17 mouse cellular contexts compared by ENCODE assay signal in genomic region chr3:99256366-99256750, GRCm38 (mm10). TPM values are rescaled to one million over a fixed set of nuclear protein-coding genes. Genes with fewer than 3 reads are reported as not detected.
DNase-seq lines count a peak whose midpoint lies in the region; ATAC-seq and TF ChIP-seq lines count a peak whose summit lies in the region.
"Had no signal": no experiment of that assay in that cellular context is flagged by ENCODE, and none has a peak within 500 bp of the region (broad histone marks: within the 10 kb centered on the region; RNA-seq: fewer than 3 reads in every experiment).

No protein-coding gene starts in this region.

- TF ChIP-seq CTCF in hindbrain, postnatal 0 days (IDR thresholded peaks at IDR 0.05; ENCODE audit: low read depth): no peak
- no peak for TF ChIP-seq CTCF in E14TG2a.4 (conservative IDR thresholded peaks at IDR 0.05; ENCODE audit: low read length)

- H3K9ac ChIP-seq in hindbrain, embryonic 12.5 days: 0 out of 2 replicates have a peak overlapping the region, but pooled peaks have one; percentile 14
- H3K9ac ChIP-seq in hindbrain, postnatal 0 days (replicated peaks; ENCODE audit: low read length): no peak overlapping the region

- H3K4me3 ChIP-seq in hindbrain, embryonic 12.5 days: peak overlapping the region; percentile 42
- H3K4me3 ChIP-seq in hindbrain, postnatal 0 days (ENCODE audit: low read length): no peak overlapping the region
- peak overlapping the region; percentile 20; the same call in 1 of the 2 replicates for H3K4me3 ChIP-seq in E14TG2a.4 (replicated peaks; ENCODE audit: low read length)
- H3K4me3 ChIP-seq in limb, embryonic 10.5 days: peak overlapping the region; percentile 88

- no peak for ATAC-seq in hindbrain, embryonic 12.5 days (ENCODE audit: low FRiP score)
- ATAC-seq in hindbrain, postnatal 0 days: no peak
- no peak for ATAC-seq in frontal cortex, adult (ENCODE audit: low TSS enrichment)
- ATAC-seq: lung, postnatal 0 days had no signal

- H3K27me3 ChIP-seq in hindbrain, embryonic 12.5 days: peaks cover 85% of the 10 kb centered on the region
- peaks cover 89% of the 10 kb centered on the region for H3K27me3 ChIP-seq in hindbrain, postnatal 0 days (ENCODE audit: insufficient read depth, low read length)
- peaks cover 89% of the 10 kb centered on the region for H3K27me3 ChIP-seq in E14TG2a.4 (ENCODE audit: insufficient read depth, low read length)
- peaks cover 54% of the 10 kb centered on the region for H3K27me3 ChIP-seq in limb, embryonic 10.5 days (ENCODE audit: low read depth, poor library complexity, severe bottlenecking)

- WGBS in hindbrain, embryonic 12.5 days: 3% methylated on average over 11 of the region's 11 CpGs
- WGBS in hindbrain, postnatal 0 days: 5% methylated on average over 11 of the region's 11 CpGs
- WGBS in limb, embryonic 10.5 days: 1% methylated on average over 11 of the region's 11 CpGs

- H3K36me3 ChIP-seq in hindbrain, embryonic 12.5 days: no peaks in the 10 kb centered on the region
- no peaks in the 10 kb centered on the region for H3K36me3 ChIP-seq in hindbrain, postnatal 0 days (ENCODE audit: insufficient read depth, low read length)
- no peaks in the 10 kb centered on the region for H3K36me3 ChIP-seq in E14TG2a.4 (ENCODE audit: insufficient read depth, low read length)
- H3K36me3 ChIP-seq in limb, embryonic 10.5 days: peaks cover 45% of the 10 kb centered on the region

- no peaks in the 10 kb centered on the region for H3K9me3 ChIP-seq in hindbrain, embryonic 12.5 days (replicated peaks)
- H3K9me3 ChIP-seq in hindbrain, postnatal 0 days (ENCODE audit: low read length): no peaks in the 10 kb centered on the region
- H3K9me3 ChIP-seq in E14TG2a.4 (ENCODE audit: low read length): no peaks in the 10 kb centered on the region
- H3K9me3 ChIP-seq in limb, embryonic 10.5 days (replicated peaks): no peaks in the 10 kb centered on the region

- H3K4me2 ChIP-seq in hindbrain, embryonic 12.5 days (replicated peaks): peak overlapping the region; percentile 38
- H3K4me2 ChIP-seq in hindbrain, postnatal 0 days (ENCODE audit: low read depth, low read length): no peak overlapping the region

- no peak overlapping the region for H3K27ac ChIP-seq in hindbrain, embryonic 12.5 days
- no peak overlapping the region for H3K27ac ChIP-seq in hindbrain, postnatal 0 days
- H3K27ac ChIP-seq in limb, embryonic 10.5 days: peak overlapping the region; percentile 99

- peaks cover 9% of the 10 kb centered on the region for H3K4me1 ChIP-seq in hindbrain, embryonic 12.5 days
- no peaks in the 10 kb centered on the region for H3K4me1 ChIP-seq in hindbrain, postnatal 0 days (ENCODE audit: insufficient read depth, low read length)
- peaks cover 40% of the 10 kb centered on the region for H3K4me1 ChIP-seq in E14TG2a.4 (replicated peaks; ENCODE audit: low read depth, low read length)
- peaks cover 49% of the 10 kb centered on the region for H3K4me1 ChIP-seq in limb, embryonic 10.5 days

- DNase-seq in hindbrain, postnatal 0 days (ENCODE audit: low spot score): no peak
- peak; percentile 17 for DNase-seq in ZHBTc4 (ENCODE audit: low read depth, low spot score)
- DNase-seq in limb, embryonic 10.5 days (ENCODE audit: low spot score): no peak
- DNase-seq in embryo, embryonic 9.5 days (ENCODE audit: extremely low spot score): no peak
- DNase-seq: adrenal gland, adult 8-10 months; cerebellum, adult 9-11 months; heart, postnatal 14 days; kidney, adult 11 months; layer of hippocampus, postnatal 36 days; thymus, postnatal 14 days had no signal

RNA-seq across cellular contexts. Expression of gene Tbx15, which starts 16.2 kb away (rescaled TPM):
- polyA plus RNA-seq in hindbrain, embryonic 12.5 days (2016; fragmentation: Nextera tagmentation; extraction: Ambion mirVana): 9.3 and 12.5 TPM in 2 replicates
- 2.9 and 4.3 TPM in 2 replicates for total RNA-seq in hindbrain, postnatal 0 days (2014; rRNA removed)
- 0.64 TPM in 2 replicates for polyA plus RNA-seq in hindbrain, postnatal 0 days (2015; fragmentation: Nextera tagmentation; extraction: Ambion mirVana)
- polyA plus RNA-seq in limb, embryonic 10.5 days (2016; fragmentation: Nextera tagmentation; extraction: Ambion mirVana): 25.8 and 41.2 TPM in 2 replicates
- total RNA-seq: granulocyte monocyte progenitor cell, adult 5-6 weeks; megakaryocyte-erythroid progenitor cell, adult 5-6 weeks had no signal
- polyA plus RNA-seq: small intestine, adult 2 months had no signal
